Mouse (Mus musculus): ENCODE results near the gene Lims1. TPM values are rescaled to one million over a fixed set of nuclear protein-coding genes. Genes with fewer than 3 reads are reported as not detected.
A peak's percentile ranks its signal among the peaks of the same experiment; 100 is the strongest.

Lims1 gene
- total RNA-seq, 4 experiments from 2014 or later = 129 to 182 (median 150) TPM

GRCm38 (mm10) chr10:58383282-58383681 is 60.0 kb downstream of the Lims1 start:
- DNase-seq (ENCODE audit: low spot score) = peak; percentile 60

- DNase-seq (ENCODE audit: low spot score) = no peak
Measured at GRCm38 (mm10) chr10:58383761-58384160, 60.5 kb downstream of the Lims1 start.

GRCm38 (mm10) chr10:58385629-58386028 is 62.4 kb downstream of the Lims1 start:
- no peak for DNase-seq (ENCODE audit: low spot score)

- DNase-seq (ENCODE audit: low spot score) = no peak
Measured at GRCm38 (mm10) chr10:58386997-58387396, 63.7 kb downstream of the Lims1 start.

- no peak for DNase-seq (ENCODE audit: low spot score)
Measured at GRCm38 (mm10) chr10:58388648-58389047, 65.4 kb downstream of the Lims1 start.

- DNase-seq (ENCODE audit: low spot score) = no peak
Measured at GRCm38 (mm10) chr10:58389151-58389550, 65.9 kb downstream of the Lims1 start.

- no peak for DNase-seq (ENCODE audit: low spot score)
Measured at GRCm38 (mm10) chr10:58392435-58392834, 69.2 kb downstream of the Lims1 start.

- peak; percentile 49 for DNase-seq (ENCODE audit: low spot score)
Measured at GRCm38 (mm10) chr10:58393026-58394014, 70.1 kb downstream of the Lims1 start.

GRCm38 (mm10) chr10:58394170-58394569 is 70.9 kb downstream of the Lims1 start:
- peak; percentile 90 for DNase-seq (ENCODE audit: low spot score)

GRCm38 (mm10) chr10:58395315-58395714 is 72.0 kb downstream of the Lims1 start:
- no peak for DNase-seq (ENCODE audit: low spot score)

- no peak for DNase-seq (ENCODE audit: low spot score)
Measured at GRCm38 (mm10) chr10:58395723-58396122, 72.5 kb downstream of the Lims1 start.

GRCm38 (mm10) chr10:58396600-58396999 is 73.3 kb downstream of the Lims1 start:
- peak; percentile 47 for DNase-seq (ENCODE audit: low spot score)

- DNase-seq (ENCODE audit: low spot score) = no peak
Measured at GRCm38 (mm10) chr10:58398941-58399340, 75.7 kb downstream of the Lims1 start.

- peak; percentile 50 for DNase-seq (ENCODE audit: low spot score)
Measured at GRCm38 (mm10) chr10:58401838-58402237, 78.6 kb downstream of the Lims1 start.

- DNase-seq (ENCODE audit: low spot score) = no peak
Measured at GRCm38 (mm10) chr10:58404639-58405038, 81.4 kb downstream of the Lims1 start.

GRCm38 (mm10) chr10:58405285-58405948 is 82.2 kb downstream of the Lims1 start:
- DNase-seq (ENCODE audit: low spot score) = peak; percentile 46

- DNase-seq (ENCODE audit: low spot score) = peak; percentile 46
Measured at GRCm38 (mm10) chr10:58405949-58406305, 82.7 kb downstream of the Lims1 start.

GRCm38 (mm10) chr10:58412331-58412730 is 89.1 kb downstream of the Lims1 start:
- no peak for DNase-seq (ENCODE audit: low spot score)

- DNase-seq (ENCODE audit: low spot score) = no peak
Measured at GRCm38 (mm10) chr10:58412852-58413251, 89.6 kb downstream of the Lims1 start.

GRCm38 (mm10) chr10:58416702-58417101 is 93.4 kb downstream of the Lims1 start:
- no peak for DNase-seq (ENCODE audit: low spot score)

GRCm38 (mm10) chr10:58418290-58418971 is 95.2 kb downstream of the Lims1 start:
- DNase-seq (ENCODE audit: low spot score) = no peak

GRCm38 (mm10) chr10:58427930-58428329 is 104.7 kb downstream of the Lims1 start:
- DNase-seq (ENCODE audit: low spot score) = no peak
